Mouse (Mus musculus) lung, postnatal 25 days (tissue): ENCODE results near the gene Olfr1240.

ENCODE experiments used
- DNase-seq: peaks from one replicate; pipeline ENCODE4 v3.0.0; 2022; ENCODE audit warnings: low spot score

The Olfr1240 gene

DNA sequence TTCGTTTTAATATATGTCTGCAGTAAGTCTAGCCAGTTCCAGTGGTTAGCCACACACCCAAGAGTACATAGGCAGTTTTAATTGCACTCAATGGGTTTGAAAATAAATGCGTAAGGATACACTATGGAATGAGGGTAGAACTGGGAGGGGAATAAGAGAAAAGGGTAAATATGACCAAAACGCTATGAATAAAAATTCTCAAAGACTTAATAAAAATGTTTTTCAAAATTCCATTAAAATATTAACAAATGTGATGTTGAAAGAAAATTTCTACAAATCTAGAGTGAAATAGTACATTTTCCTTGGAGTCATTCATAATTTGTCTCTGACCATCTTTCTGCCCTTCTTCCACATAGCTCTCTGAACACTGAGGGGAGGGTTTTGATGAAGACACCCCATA lies at the start of gene Olfr1240:
Gene Olfr1240 (minus strand): TSS at position 101 of the 400 bp plus-strand sequence.
- DNase-seq, result no peak

DNA sequence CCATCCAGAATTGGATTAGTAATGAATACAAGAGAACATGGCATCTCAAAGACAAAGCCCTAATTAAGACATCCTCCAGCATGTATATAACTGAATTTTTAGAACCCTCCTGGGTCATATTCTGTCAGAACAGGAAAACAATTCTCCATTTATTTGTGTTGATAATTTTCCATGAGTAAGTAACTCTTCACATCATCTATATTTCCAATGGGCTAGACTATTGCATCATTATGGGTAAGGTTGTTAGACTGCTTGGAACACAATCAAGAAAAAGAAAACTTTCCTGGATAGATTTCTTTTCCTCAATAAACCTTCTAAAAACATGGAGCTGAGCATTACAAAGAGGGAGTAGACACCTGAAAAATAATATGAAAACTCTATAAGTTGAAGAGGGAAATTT lies 44.2 kb upstream of the Olfr1240 start, which contains the start of gene Olfr1241:
Gene Olfr1241 (minus strand): TSS at position 101 of the 400 bp plus-strand sequence.
- DNase-seq, result no peak

DNA sequence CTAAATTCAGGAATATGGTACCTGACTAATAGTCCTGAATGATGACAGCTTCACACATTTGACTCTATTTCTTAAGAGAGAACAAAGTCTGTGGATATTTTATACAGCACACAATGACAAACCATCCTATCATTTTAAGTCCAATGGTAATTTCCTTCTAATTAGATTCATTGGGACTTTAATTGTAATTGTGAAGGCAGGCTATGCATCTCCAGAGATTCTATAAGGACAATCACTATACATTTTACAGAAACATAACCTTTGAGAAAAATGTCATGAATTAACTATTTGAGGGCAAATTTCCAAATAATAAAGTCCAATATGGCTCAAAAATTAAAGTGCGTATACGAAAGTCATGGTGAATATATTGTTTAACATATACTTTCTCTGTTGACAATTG lies 22.5 kb downstream of the Olfr1240 start, which contains the start of gene Olfr1239:
Gene Olfr1239 (minus strand): TSS at position 101 of the 400 bp plus-strand sequence.
- DNase-seq, result no peak

DNA sequence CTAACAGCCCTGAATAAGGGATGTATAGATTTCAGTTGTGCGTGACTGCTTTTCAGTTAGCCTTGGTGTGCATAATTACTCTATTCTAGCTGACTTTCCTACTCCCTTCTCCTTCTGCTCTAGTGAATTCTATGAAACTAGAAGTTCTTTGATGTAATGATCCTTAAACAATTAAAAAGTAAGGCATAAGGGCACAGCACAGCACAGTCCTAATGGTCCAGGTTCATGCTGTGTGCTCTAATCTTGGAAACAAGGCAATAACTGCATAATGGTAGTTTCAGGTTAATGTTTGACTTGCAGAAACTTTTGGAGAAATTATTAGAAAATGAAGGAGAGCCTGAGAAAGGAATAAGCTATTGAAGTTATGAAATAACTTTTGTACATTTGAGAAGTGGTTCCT lies 28.2 kb downstream of the Olfr1240 start:
- DNase-seq, result no peak

DNA sequence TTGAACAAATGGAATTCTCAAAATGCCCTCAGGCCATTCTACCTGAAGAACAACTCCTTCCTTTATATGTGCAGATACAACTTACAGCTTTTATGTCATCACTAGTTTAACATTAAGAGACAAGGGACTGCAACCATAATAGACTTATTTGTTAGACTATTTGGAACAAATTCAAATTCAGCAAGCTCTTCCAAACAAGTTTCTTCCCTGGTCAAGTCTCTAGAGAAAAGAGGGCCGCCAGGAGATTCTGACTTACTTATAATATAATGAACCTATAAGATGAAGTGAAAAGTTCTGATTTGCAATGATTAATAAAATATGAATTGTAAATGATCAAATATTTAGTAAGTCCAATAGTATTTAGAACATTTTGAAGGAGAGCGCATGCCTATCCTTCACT lies 33.2 kb downstream of the Olfr1240 start, which contains the start of gene Olfr1238:
Gene Olfr1238 (minus strand): TSS at position 101 of the 400 bp plus-strand sequence.
- DNase-seq, result no peak

DNA sequence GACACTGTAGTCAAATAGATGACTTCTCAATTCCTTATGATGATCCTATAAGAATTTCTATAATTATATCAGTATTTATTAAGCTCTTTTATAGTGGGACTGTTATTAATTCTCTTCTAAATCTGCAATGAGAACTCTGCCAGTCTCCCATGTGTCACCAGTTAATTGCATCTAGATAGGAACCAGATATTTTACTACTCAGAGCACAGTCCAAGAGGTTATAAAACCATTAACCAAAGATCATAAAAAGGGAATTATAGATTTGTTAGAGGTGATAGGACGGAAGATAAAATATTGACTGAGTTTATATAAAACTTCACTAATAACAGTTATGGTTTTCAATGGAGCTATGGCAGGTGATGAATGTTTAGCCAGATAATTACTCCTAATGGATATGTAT lies 41.9 kb downstream of the Olfr1240 start:
- DNase-seq, result no peak
